Mouse (Mus musculus): ENCODE measurements around the gene St6galnac5. TPM values are rescaled to one million over a fixed set of nuclear protein-coding genes. Genes with fewer than 3 reads are reported as not detected.
"Not testable (repeated sequence)": the region's sequence is repeated elsewhere in the genome, so short reads cannot be mapped to it uniquely, and the experiment has no call there.

St6galnac5 gene
- total RNA-seq, 2 experiments from 2014 or later = 118 to 132 TPM

DNA sequence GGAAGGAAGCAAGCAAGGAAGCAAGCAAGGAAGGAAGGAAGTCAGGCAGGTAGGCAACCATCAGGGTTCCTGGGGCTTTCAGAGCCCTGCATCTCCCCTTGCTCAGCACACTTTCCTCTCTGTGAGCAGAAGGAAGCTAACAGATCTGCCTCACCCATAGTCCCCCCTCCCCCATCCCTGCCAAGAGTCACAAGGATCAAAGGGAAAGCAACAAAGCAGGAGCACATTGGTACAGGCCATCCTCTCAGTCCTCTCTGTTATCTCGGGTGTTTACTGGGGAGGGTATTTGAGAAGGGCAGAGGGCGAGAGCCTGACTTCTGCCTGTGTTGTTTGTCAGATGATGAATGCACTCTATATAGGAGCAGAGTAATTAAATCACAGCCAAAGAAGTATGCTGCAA lies 184.7 kb downstream of the St6galnac5 start:
- DNase-seq (ENCODE audit: low spot score in 2 of 2) = no peak

DNA sequence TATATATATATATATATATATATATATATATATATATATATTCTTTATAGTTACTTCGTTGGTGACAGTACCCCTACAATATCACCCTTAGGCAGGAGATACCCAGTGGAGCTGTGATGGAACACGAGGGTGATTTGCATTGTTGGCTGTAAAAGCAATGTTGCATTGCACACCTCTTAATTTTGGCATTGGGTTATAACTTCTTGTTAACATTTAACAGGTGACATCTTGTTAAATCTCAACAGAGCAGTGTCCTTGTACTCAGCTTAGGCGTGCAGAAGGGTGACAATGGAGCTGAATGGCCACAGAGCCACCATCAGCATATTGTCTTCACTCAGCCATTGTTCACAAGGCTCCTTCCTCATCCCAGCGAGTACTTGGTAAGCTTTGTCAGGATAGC lies 185.8 kb downstream of the St6galnac5 start:
- no peak for DNase-seq (ENCODE audit: low spot score in 2 of 2)

DNA sequence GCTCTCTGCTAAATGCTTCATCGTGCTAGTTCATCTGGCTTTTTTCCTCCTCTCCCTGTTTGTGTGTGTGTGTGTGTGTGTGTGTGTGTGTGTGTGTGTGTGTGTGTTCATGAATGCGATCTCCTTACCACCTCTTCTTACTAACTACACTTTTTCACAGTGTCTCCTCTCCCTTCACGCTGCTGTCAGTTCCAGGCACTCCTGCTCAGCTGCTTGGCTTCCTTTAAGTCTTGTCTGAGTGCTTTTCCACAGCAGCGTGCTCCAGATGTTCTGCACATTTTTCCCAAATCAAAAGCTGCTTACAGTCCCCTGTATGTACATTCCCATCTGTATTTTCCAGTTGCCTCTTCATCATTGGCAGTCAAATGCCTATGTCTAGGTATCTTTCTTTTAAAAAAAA lies 189.0 kb downstream of the St6galnac5 start:
- DNase-seq (ENCODE audit: low spot score in 2 of 2) = no peak

DNA sequence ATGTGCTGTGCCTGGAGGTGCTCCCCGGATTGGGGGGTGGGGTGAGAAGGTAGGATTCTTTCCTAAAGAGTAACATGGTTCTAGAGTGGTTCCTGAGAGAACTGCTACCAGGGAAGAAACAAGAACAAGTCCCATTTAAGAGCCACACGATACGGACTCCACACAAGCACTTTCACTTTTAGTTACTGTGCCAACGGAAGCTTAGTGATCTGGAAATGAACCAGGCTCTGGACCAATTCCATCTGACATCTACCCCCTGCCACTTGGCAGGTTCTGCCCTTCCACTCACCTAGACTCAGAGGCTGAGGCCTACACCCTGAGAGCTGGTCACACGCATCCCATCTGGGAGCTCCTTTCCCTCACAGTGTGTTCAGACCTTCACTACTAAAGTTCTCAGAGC lies 189.4 kb downstream of the St6galnac5 start:
- DNase-seq (ENCODE audit: low spot score in 2 of 2) = peak in 1 of 2 experiments; percentile 58

DNA sequence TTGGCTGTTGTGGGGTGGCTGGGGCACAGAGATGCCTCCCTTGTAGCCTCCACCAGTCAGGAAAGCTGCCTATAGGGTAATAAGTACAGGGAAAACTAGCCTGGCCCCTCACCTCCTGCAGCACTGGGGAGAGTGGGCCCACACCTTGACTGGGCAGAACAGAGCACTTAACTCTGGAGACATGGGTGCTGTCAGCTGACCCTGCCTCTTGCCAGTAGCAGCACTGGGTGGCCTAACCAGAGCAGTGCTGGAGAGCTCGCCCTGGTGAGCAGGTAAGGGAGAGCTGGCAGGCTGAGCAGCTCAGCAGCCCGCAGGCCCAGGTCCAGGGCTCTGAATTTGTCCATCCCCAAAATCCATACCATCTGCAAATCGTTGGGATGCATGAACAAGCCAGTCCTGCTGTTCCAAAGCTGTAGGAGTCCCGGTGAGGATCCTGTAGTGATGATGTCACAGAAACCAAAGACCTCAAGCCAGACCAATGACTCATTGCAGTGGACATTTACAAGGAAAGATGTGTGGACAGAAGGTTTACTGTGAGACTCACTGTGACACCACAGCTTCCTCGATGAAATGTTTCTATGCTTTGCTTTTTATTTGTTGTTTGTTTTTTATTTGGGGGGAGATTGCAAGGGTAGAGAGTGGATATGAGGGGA lies 193.6 kb downstream of the St6galnac5 start:
- DNase-seq (ENCODE audit: low spot score in 2 of 2) = not testable (repeated sequence)

DNA sequence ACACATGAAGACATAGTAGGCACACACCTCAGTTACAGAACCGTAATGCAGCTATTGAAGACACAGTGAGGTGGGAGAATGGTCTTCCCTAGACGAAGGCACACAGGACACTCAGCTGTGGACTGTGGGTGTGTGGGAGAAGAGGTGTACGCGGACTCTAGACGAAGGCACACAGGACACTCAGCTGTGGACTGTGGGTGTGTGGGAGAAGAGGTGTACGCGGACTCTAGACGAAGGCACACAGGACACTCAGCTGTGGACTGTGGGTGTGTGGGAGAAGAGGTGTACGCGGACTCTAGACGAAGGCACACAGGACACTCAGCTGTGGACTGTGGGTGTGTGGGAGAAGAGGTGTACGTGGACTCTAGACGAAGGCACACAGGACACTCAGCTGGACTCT lies 197.7 kb downstream of the St6galnac5 start:
- not testable (repeated sequence) for DNase-seq (ENCODE audit: low spot score in 2 of 2)

DNA sequence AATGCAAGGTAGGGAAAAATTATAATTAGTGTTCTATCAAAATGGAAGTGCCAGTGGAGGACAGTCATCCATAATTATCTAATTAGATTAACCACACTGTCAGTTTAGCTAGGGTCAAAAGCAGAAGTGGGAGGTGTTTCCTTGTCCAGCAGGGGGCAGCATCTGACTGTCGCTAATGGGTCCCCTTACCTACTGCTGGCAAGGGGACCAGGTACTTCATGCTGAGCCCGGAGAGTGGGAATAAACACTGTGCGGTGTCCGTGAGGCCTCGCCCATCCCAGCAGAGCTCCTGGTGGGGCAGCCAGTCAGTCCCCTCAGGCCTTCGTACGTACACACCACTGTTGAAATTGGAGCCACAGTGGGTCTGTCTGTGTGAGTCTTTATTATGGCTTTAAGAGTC lies 198.3 kb downstream of the St6galnac5 start:
- peak; percentile 53 to 79 for DNase-seq (ENCODE audit: low spot score in 2 of 2)

DNA sequence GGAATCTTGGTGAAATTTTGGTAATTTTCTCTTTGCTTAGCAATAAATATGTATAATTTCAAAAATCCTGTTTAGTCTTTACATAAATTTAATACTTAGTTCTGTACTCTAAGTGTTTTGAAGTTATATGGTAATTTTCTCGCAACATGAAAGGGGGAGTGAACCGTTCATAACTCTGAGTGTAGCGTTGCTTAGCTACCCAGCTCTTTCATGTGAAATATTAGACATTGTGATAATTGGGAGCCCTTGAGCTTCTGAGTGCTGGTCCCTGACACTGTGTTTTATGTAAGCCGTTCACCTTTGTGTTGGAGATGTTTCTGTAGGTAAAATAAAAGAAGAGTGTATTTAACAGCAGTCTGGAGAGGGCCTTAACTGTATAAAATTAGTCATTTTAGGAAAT lies 202.2 kb downstream of the St6galnac5 start:
- no peak for DNase-seq (ENCODE audit: low spot score in 2 of 2)

DNA sequence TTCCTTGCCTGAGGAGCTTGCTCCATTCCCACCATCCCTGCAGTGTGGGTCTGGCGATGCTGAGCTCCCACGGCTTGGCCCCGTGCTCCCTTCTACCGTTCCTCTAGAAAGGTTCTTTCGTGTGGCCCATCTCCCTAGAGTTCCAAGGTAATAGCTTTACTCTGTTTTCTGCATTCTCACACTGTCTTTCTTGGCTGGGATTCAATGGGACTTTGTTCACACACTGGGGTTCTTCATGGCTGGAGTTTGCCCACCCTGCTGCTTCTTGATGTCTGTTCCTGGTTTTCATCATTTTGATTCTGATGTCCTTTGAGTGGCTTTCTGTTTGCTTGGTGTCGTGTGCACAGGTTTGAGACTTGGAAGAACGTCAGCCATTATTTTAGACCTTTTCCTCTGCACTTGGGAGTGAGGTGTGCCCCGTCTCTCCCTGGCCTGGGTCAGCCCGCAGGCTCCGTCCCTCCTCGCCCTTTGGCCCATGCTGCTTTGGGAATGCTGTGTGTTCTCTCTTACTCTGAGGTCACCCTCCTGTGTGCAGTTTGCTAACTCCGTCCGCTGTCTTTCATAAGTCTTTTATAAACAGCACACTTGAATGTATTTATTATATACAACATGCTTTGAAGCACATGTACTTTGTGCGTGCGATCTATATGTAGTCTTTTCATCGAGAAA lies 205.0 kb downstream of the St6galnac5 start:
- DNase-seq (ENCODE audit: low spot score in 2 of 2) = no peak

DNA sequence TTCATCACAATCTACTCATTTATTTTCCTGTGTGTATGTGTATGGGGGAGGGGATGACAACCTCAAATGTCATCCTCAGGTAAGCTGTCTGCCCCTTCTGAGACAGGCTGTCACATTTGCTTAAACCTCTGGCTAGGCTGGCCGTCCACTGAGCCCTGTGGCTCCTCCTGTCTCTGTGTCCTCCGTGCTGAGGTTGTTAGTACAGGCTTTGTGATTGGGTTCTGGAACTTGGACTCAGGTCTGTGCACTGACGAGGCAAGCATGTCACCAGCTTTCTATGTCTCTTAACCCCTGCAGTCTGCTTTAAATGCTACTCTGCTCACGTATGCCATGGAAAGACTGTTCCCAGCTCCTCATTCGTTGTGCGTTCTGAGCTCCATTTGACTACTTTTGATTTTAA lies 205.7 kb downstream of the St6galnac5 start:
- DNase-seq (ENCODE audit: low spot score in 2 of 2) = no peak

DNA sequence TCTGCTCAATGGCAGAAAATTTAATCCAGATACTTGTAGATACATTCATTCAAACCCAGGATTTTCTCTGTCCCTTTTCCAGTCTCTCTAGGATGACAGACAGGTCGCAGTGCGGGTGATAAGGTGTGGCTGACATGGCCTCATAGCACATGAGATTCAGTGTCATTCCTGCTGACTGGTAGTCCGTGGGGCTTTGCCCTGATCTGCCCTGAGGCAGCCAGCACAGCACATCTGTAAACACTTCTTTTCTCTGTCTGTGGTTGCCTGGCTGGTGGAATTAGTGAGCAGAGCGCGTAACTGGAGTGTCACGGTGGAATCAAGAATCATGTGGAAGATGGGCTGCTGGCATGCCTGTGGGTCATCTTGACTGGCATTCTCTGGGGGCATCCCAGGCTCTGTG lies 212.0 kb downstream of the St6galnac5 start:
- no peak for DNase-seq (ENCODE audit: low spot score in 2 of 2)

DNA sequence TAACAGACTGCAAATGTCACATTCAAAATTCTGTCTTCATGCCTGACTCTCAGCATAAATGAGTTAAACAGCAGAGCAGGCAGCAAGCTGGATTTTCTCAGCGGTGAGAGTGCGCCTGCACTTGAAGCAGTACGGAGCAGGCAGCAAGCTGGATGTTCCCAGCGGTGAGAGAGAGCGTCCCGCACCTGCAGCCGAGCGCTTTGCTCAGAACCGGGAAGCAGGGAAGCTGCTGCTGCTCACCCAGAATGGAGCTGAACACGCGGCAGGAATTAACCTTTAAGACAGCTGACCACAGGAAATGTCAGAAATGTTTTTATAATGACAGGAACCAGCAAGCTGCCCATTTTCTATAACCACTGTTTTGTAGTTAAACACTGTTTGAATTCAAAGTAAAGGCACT lies 214.6 kb downstream of the St6galnac5 start:
- no peak for DNase-seq (ENCODE audit: low spot score in 2 of 2)
